Mouse (Mus musculus) myocyte (in vitro differentiated cells): ENCODE data around the gene Armc6. TPM values are rescaled to one million over a fixed set of nuclear protein-coding genes. Genes with fewer than 3 reads are reported as not detected.

Experiments used
- H3K27me3 ChIP-seq: one replicate; pipeline ENCODE4 v1.6.1; 2011; ENCODE audit not compliant: control insufficient read depth, insufficient read depth, insufficient read length
- H3K36me3 ChIP-seq: one replicate; pipeline ENCODE4 v1.6.1; 2011; ENCODE audit not compliant: control insufficient read depth, insufficient read depth
- H3K4me2 ChIP-seq: one replicate; pipeline ENCODE4 v1.6.1; 2011; ENCODE audit warnings: low read depth, control low read depth
- H3K4me3 ChIP-seq: one replicate; pipeline ENCODE4 v1.5.1; 2011; ENCODE audit warnings: mild to moderate bottlenecking, control low read depth, moderate library complexity
- H3K79me2 ChIP-seq: one replicate; pipeline ENCODE4 v1.6.1; 2011; ENCODE audit not compliant: control insufficient read depth, insufficient read depth
- H3ac ChIP-seq: one replicate; pipeline ENCODE4 v1.6.1; 2011; ENCODE audit not compliant: control insufficient read depth, insufficient read length
- CEBPB ChIP-seq: IDR thresholded peaks from 2 replicates; pipeline ENCODE4 v1.6.1; 2011; ENCODE audit warnings: mild to moderate bottlenecking, moderate library complexity; ENCODE audit not compliant: poor library complexity, insufficient read depth, severe bottlenecking
- E2F4 ChIP-seq: IDR thresholded peaks from one replicate; pipeline ENCODE4 v1.6.1; 2011; ENCODE audit warnings: mild to moderate bottlenecking, control low read depth, moderate library complexity; ENCODE audit not compliant: insufficient read depth
- MAX ChIP-seq: IDR thresholded peaks from one replicate; pipeline ENCODE4 v1.6.1; 2011; ENCODE audit warnings: low read depth, mild to moderate bottlenecking, control low read depth
- MYOD1 ChIP-seq, 3 experiments: IDR thresholded peaks; one replicate each; pipeline ENCODE4 v1.6.1; 2011; ENCODE audit warnings: control low read depth in 2 of 3, low read depth in 2 of 3, mild to moderate bottlenecking in 2 of 3, moderate library complexity in 1 of 3; ENCODE audit not compliant: insufficient read length in 2 of 3, control insufficient read depth in 1 of 3
- MYOG ChIP-seq, 3 experiments: IDR thresholded peaks; one replicate each; pipeline ENCODE4 v1.6.1; 2011; ENCODE audit warnings: control low read depth in 2 of 3, low read depth in 2 of 3, mild to moderate bottlenecking in 2 of 3; ENCODE audit not compliant: insufficient read length in 2 of 3, control insufficient read depth in 1 of 3, insufficient read depth in 1 of 3
- POLR2A ChIP-seq: IDR thresholded peaks from one replicate; pipeline ENCODE4 v1.6.1; 2011; ENCODE audit warnings: low read depth, mild to moderate bottlenecking, control low read depth, moderate library complexity; ENCODE audit not compliant: insufficient read length
- POLR2AphosphoS2 ChIP-seq: IDR thresholded peaks from one replicate; pipeline ENCODE4 v1.6.1; 2011; ENCODE audit warnings: low read depth, control low read depth; ENCODE audit not compliant: insufficient read length
- REST ChIP-seq: IDR thresholded peaks from one replicate; pipeline ENCODE4 v1.6.1; 2011; ENCODE audit warnings: mild to moderate bottlenecking, control low read depth, moderate library complexity; ENCODE audit not compliant: insufficient read depth, insufficient read length
- SRF ChIP-seq: IDR thresholded peaks from one replicate; pipeline ENCODE4 v1.6.1; 2011; ENCODE audit warnings: low read depth; ENCODE audit not compliant: control insufficient read depth, insufficient read length
- TCF12 ChIP-seq: IDR thresholded peaks from one replicate; pipeline ENCODE4 v1.6.1; 2011; ENCODE audit warnings: mild to moderate bottlenecking, control low read depth; ENCODE audit not compliant: poor library complexity, insufficient read depth, severe bottlenecking
- TCF3 ChIP-seq: IDR thresholded peaks from one replicate; pipeline ENCODE4 v1.6.1; 2011; ENCODE audit warnings: low read depth, control low read depth; ENCODE audit not compliant: insufficient read length
- USF1 ChIP-seq: IDR thresholded peaks from one replicate; pipeline ENCODE4 v1.6.1; 2011; ENCODE audit warnings: low read depth, mild to moderate bottlenecking, control low read depth, moderate library complexity
- polyA plus RNA-seq: library from polyadenylated mRNA; unstranded; fragments of >200 nt; fragmentation: generic; extraction: Trizol; gene quantifications from one replicate; pipeline ENCODE4 v1.2.1, GENCODE M21; 2012; ENCODE audit warnings: missing spikeins

Armc6 gene
- polyA plus RNA-seq, 1 experiment: 35.4 TPM

GRCm38 (mm10) chr8:70181212-70181902 lies 52.9 kb downstream of the Armc6 start:
- H3K4me3 ChIP-seq: no peak overlapping the region
- no peaks in the 10 kb centered on the region for H3K79me2 ChIP-seq
- no peaks in the 10 kb centered on the region for H3K27me3 ChIP-seq
- no peak overlapping the region for H3K4me2 ChIP-seq
- TF ChIP-seq USF1: no peak
- TF ChIP-seq POLR2AphosphoS2: no peak
- no peak for TF ChIP-seq TCF3
- no peak for TF ChIP-seq POLR2A
- no peak for TF ChIP-seq MAX
- TF ChIP-seq MYOG (IDR thresholded peaks at IDR 0.05; ENCODE audit: control insufficient read depth in 1 of 3, insufficient read depth in 1 of 3, insufficient read length in 2 of 3, low read depth in 2 of 3): no peak
- TF ChIP-seq E2F4: no peak
- no peak for TF ChIP-seq MYOD1 (IDR thresholded peaks at IDR 0.05; ENCODE audit: control insufficient read depth in 1 of 3, insufficient read length in 2 of 3, low read depth in 2 of 3)
- no peak for TF ChIP-seq TCF12
- no peak for TF ChIP-seq REST
- TF ChIP-seq SRF: no peak
- no peak for TF ChIP-seq CEBPB
- peaks cover 5% of the 10 kb centered on the region for H3K36me3 ChIP-seq
- no peak overlapping the region for H3ac ChIP-seq

DNA sequence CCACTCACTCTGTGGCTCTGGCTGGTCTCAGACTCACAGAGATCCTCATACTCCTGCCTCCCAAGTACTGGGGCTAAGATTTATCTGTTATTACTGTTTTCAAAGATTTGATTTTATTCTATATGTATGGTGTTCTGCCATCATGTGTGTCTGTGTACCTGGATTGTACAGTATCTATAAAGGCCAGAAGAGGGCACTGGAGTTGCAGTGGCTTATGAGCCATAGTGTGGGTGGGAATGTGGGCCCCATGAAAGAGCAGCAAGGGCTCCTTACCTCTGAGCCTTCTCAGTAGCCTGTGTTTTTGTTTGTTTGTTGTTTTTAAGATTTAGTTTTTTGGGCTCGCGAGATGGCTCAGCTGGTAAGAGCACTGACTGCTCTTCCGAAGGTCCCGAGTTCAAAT lies 55.2 kb downstream of the Armc6 start:
- Histone ChIP-seq H3K79me2 (no peaks in the 10 kb centered on the region), H3K4me2 (no peak overlapping the region), H3K36me3 (peaks cover 5% of the 10 kb centered on the region), H3K4me3 (no peak overlapping the region), H3ac (no peak overlapping the region), H3K27me3 (no peaks in the 10 kb centered on the region)
- TF ChIP-seq MAX: no peak
- no peak for TF ChIP-seq TCF3
- no peak for TF ChIP-seq TCF12
- TF ChIP-seq POLR2A: no peak
- TF ChIP-seq SRF: no peak
- no peak for TF ChIP-seq POLR2AphosphoS2
- TF ChIP-seq CEBPB: no peak
- TF ChIP-seq MYOG (IDR thresholded peaks at IDR 0.05; ENCODE audit: control insufficient read depth in 1 of 3, insufficient read depth in 1 of 3, insufficient read length in 2 of 3, low read depth in 2 of 3): no peak
- no peak for TF ChIP-seq REST
- TF ChIP-seq USF1: no peak
- no peak for TF ChIP-seq E2F4
- no peak for TF ChIP-seq MYOD1 (IDR thresholded peaks at IDR 0.05; ENCODE audit: control insufficient read depth in 1 of 3, insufficient read length in 2 of 3, low read depth in 2 of 3)

DNA sequence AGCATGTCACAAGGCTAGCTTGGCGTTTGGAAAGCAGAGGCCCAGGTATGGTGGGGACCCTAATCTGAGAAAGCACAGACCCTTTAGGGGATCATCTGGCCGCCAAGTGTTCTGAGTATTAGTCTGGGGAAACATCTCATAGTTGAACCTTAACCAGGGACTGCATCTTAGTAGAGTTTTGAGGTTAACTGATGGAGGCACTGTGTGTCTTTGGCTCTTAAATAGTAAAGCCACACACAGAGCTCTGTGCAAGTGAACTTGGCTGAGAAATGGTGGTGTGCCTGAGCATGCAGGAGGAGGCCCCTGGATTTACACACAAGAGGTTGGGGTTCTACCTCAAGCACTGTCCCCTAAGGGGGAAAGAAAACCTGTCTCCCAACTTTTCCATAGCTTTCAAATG lies 56.0 kb downstream of the Armc6 start:
- no peak overlapping the region for H3K4me3 ChIP-seq
- TF ChIP-seq MYOG (IDR thresholded peaks at IDR 0.05; ENCODE audit: control insufficient read depth in 1 of 3, insufficient read depth in 1 of 3, insufficient read length in 2 of 3, low read depth in 2 of 3) (no peak), SRF (no peak), USF1 (no peak), POLR2A (no peak), E2F4 (no peak)
- H3K27me3 ChIP-seq: no peaks in the 10 kb centered on the region
- H3K36me3 ChIP-seq: peaks cover 5% of the 10 kb centered on the region
- H3K79me2 ChIP-seq: peaks cover 7% of the 10 kb centered on the region
- no peak overlapping the region for H3ac ChIP-seq
- no peak overlapping the region for H3K4me2 ChIP-seq

GRCm38 (mm10) chr8:70174079-70174478 lies 60.2 kb downstream of the Armc6 start:
- TF ChIP-seq REST (no peak), MYOD1 (IDR thresholded peaks at IDR 0.05; ENCODE audit: control insufficient read depth in 1 of 3, insufficient read length in 2 of 3, low read depth in 2 of 3) (peak in 1 of 3 experiments; percentile 32)
- H3K4me3 ChIP-seq: no peak overlapping the region
- H3K27me3 ChIP-seq: no peaks in the 10 kb centered on the region
- H3K4me2 ChIP-seq: peak overlapping the region; percentile 9
- no peaks in the 10 kb centered on the region for H3K36me3 ChIP-seq
- peaks cover 16% of the 10 kb centered on the region for H3K79me2 ChIP-seq
- H3ac ChIP-seq: no peak overlapping the region

- peak overlapping the region; percentile 79 for H3K4me2 ChIP-seq
- H3K4me3 ChIP-seq: peak overlapping the region; percentile 49
- H3K27me3 ChIP-seq: no peaks in the 10 kb centered on the region
- peaks cover 16% of the 10 kb centered on the region for H3K79me2 ChIP-seq
- H3K36me3 ChIP-seq: no peaks in the 10 kb centered on the region
- no peak overlapping the region for H3ac ChIP-seq
- TF ChIP-seq SRF (no peak), REST (no peak), TCF3 (no peak), MAX (no peak), E2F4 (no peak), POLR2AphosphoS2 (no peak), USF1 (no peak)
Measured at GRCm38 (mm10) chr8:70173320-70173719, 60.9 kb downstream of the Armc6 start.
